Mouse (Mus musculus): ENCODE measurements around the gene Galnt17.

- no peak for TF ChIP-seq POLR2A (IDR thresholded peaks at IDR 0.05; ENCODE audit: insufficient read length, low read depth)
- no peak for TF ChIP-seq MYOG (IDR thresholded peaks at IDR 0.05; ENCODE audit: control insufficient read depth in 1 of 3, insufficient read depth in 1 of 3, insufficient read length in 2 of 3, low read depth in 2 of 3)
- no peak for TF ChIP-seq TCF12 (IDR thresholded peaks at IDR 0.05; ENCODE audit: insufficient read depth, poor library complexity, severe bottlenecking)
- TF ChIP-seq E2F4 (IDR thresholded peaks at IDR 0.05; ENCODE audit: insufficient read depth), result no peak
- TF ChIP-seq POLR2AphosphoS2 (IDR thresholded peaks at IDR 0.05; ENCODE audit: insufficient read length, low read depth), result no peak
These were observed 285.8 kb downstream of the Galnt17 start for GRCm38 (mm10) chr5:131022396-131022993.

Measured in myocyte (in vitro differentiated cells).